Mouse (Mus musculus): ENCODE results near the gene Cox17.

GRCm38 (mm10) chr16:38379926-38380325 lies 33.1 kb downstream of the Cox17 start:
- no peak for TF ChIP-seq CTCF (IDR thresholded peaks at IDR 0.05; ENCODE audit: borderline replicate concordance, insufficient read depth, low read depth, low read length)
- TF ChIP-seq POLR2A (IDR thresholded peaks at IDR 0.05; ENCODE audit: borderline replicate concordance, insufficient read depth, low read length), result no peak

All from cerebellum, adult 2 months (tissue).